Mouse (Mus musculus) CD4-positive, CD25-positive, alpha-beta regulatory T cell, adult 2 months (primary cell): ENCODE results near the gene Slc25a33.

ENCODE experiments used
- DNase-seq: peaks from one replicate; pipeline ENCODE4 v3.0.0-alpha.2; 2012; ENCODE audit warnings: low read depth, low spot score

Gene Slc25a33

GRCm38 (mm10) chr4:149794966-149795477 is 20.9 kb upstream of the Slc25a33 start:
- no peak for DNase-seq

GRCm38 (mm10) chr4:149794010-149794338 is 19.9 kb upstream of the Slc25a33 start:
- DNase-seq, result no peak

GRCm38 (mm10) chr4:149793156-149794009 is 19.3 kb upstream of the Slc25a33 start:
- peak; percentile 75 for DNase-seq

GRCm38 (mm10) chr4:149792159-149792800 is 18.2 kb upstream of the Slc25a33 start:
- DNase-seq, result no peak

GRCm38 (mm10) chr4:149791470-149791869 is 17.4 kb upstream of the Slc25a33 start:
- DNase-seq, result no peak

GRCm38 (mm10) chr4:149790969-149791368 is 16.9 kb upstream of the Slc25a33 start:
- no peak for DNase-seq

GRCm38 (mm10) chr4:149790546-149790945 is 16.5 kb upstream of the Slc25a33 start:
- DNase-seq, result no peak

- no peak for DNase-seq
Observed at GRCm38 (mm10) chr4:149789421-149790194, 15.5 kb upstream of the Slc25a33 start.

- no peak for DNase-seq
Observed at GRCm38 (mm10) chr4:149784901-149785300, 10.8 kb upstream of the Slc25a33 start.

GRCm38 (mm10) chr4:149784371-149784770 is 10.3 kb upstream of the Slc25a33 start:
- no peak for DNase-seq

GRCm38 (mm10) chr4:149782975-149783374 is 8.9 kb upstream of the Slc25a33 start:
- DNase-seq, result no peak

- peak; percentile 66 for DNase-seq
Observed at GRCm38 (mm10) chr4:149780565-149781356, 6.7 kb upstream of the Slc25a33 start.

GRCm38 (mm10) chr4:149779966-149780365 is 5.9 kb upstream of the Slc25a33 start:
- DNase-seq, result no peak

GRCm38 (mm10) chr4:149777126-149777525 is 3.0 kb upstream of the Slc25a33 start:
- DNase-seq, result no peak

GRCm38 (mm10) chr4:149775760-149776362 is 1.8 kb upstream of the Slc25a33 start:
- DNase-seq, result no peak

GRCm38 (mm10) chr4:149775330-149775729 is 1.3 kb upstream of the Slc25a33 start:
- no peak for DNase-seq

GRCm38 (mm10) chr4:149773408-149774093 is 526 bp downstream of the Slc25a33 start:
- peak; percentile 40 for DNase-seq

- no peak for DNase-seq
Observed at GRCm38 (mm10) chr4:149772394-149772793, 1.7 kb downstream of the Slc25a33 start.

- no peak for DNase-seq
Observed at GRCm38 (mm10) chr4:149765201-149765600, 8.9 kb downstream of the Slc25a33 start.

GRCm38 (mm10) chr4:149763335-149763734 is 10.7 kb downstream of the Slc25a33 start:
- no peak for DNase-seq
